Mouse (Mus musculus): ENCODE measurements around the gene Oasl2. TPM values are rescaled to one million over a fixed set of nuclear protein-coding genes. Genes with fewer than 3 reads are reported as not detected.

The Oasl2 gene
- polyA plus RNA-seq, 1 experiment, result 2.1 TPM

DNA sequence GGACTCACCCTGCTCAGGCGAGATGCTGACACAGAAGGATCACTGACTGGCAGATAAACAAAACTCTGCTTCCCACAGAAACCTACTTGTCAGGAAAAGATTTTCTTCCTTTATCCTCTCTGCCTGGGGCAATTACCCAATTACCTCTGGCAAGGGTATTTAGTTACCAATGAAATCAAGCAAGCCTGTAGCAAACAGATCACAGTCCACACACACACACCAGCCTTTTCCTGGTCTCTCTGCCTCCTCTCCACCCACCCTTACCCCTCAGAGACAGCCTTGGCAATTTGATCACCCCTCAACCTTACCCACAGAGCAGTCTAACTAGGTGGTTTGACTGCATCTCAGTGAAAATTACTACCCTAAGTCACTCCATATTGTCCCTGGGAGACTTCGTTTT is 7.7 kb upstream of the Oasl2 start:
- Histone ChIP-seq H3ac (ENCODE audit: control insufficient read depth, insufficient read length) (no peak overlapping the region), H3K4me3 (no peak overlapping the region), H3K36me3 (ENCODE audit: control insufficient read depth, insufficient read depth) (no peaks in the 10 kb centered on the region), H3K4me2 (ENCODE audit: low read depth) (no peak overlapping the region), H3K79me2 (ENCODE audit: control insufficient read depth, insufficient read depth) (no peaks in the 10 kb centered on the region), H3K27me3 (ENCODE audit: control insufficient read depth, insufficient read depth, insufficient read length) (no peaks in the 10 kb centered on the region)
- TF ChIP-seq USF1 (IDR thresholded peaks at IDR 0.05; ENCODE audit: low read depth), result no peak
- TF ChIP-seq MAX (IDR thresholded peaks at IDR 0.05; ENCODE audit: low read depth), result no peak
- TF ChIP-seq TCF3 (IDR thresholded peaks at IDR 0.05; ENCODE audit: insufficient read length, low read depth), result no peak
- no peak for TF ChIP-seq TCF12 (IDR thresholded peaks at IDR 0.05; ENCODE audit: insufficient read depth, poor library complexity, severe bottlenecking)
- TF ChIP-seq POLR2A (IDR thresholded peaks at IDR 0.05; ENCODE audit: insufficient read length, low read depth), result no peak
- TF ChIP-seq POLR2AphosphoS2 (IDR thresholded peaks at IDR 0.05; ENCODE audit: insufficient read length, low read depth), result no peak
- TF ChIP-seq REST (IDR thresholded peaks at IDR 0.05; ENCODE audit: insufficient read depth, insufficient read length), result no peak

GRCm38 (mm10) chr5:114895542-114895941 is 1.2 kb upstream of the Oasl2 start:
- Histone ChIP-seq H3K27me3 (ENCODE audit: control insufficient read depth, insufficient read depth, insufficient read length) (no peaks in the 10 kb centered on the region), H3K79me2 (ENCODE audit: control insufficient read depth, insufficient read depth) (no peaks in the 10 kb centered on the region), H3K36me3 (ENCODE audit: control insufficient read depth, insufficient read depth) (no peaks in the 10 kb centered on the region), H3ac (ENCODE audit: control insufficient read depth, insufficient read length) (no peak overlapping the region), H3K4me2 (ENCODE audit: low read depth) (no peak overlapping the region), H3K4me3 (no peak overlapping the region)
- no peak for TF ChIP-seq MYOD1 (IDR thresholded peaks at IDR 0.05; ENCODE audit: control insufficient read depth in 1 of 3, insufficient read length in 2 of 3, low read depth in 2 of 3)
- TF ChIP-seq USF1 (IDR thresholded peaks at IDR 0.05; ENCODE audit: low read depth), result no peak
- no peak for TF ChIP-seq TCF12 (IDR thresholded peaks at IDR 0.05; ENCODE audit: insufficient read depth, poor library complexity, severe bottlenecking)
- TF ChIP-seq MYOG (IDR thresholded peaks at IDR 0.05; ENCODE audit: control insufficient read depth in 1 of 3, insufficient read depth in 1 of 3, insufficient read length in 2 of 3, low read depth in 2 of 3), result no peak
- TF ChIP-seq REST (IDR thresholded peaks at IDR 0.05; ENCODE audit: insufficient read depth, insufficient read length), result no peak
- no peak for TF ChIP-seq E2F4 (IDR thresholded peaks at IDR 0.05; ENCODE audit: insufficient read depth)
- TF ChIP-seq POLR2AphosphoS2 (IDR thresholded peaks at IDR 0.05; ENCODE audit: insufficient read length, low read depth), result no peak
- TF ChIP-seq MAX (IDR thresholded peaks at IDR 0.05; ENCODE audit: low read depth), result no peak
- no peak for TF ChIP-seq TCF3 (IDR thresholded peaks at IDR 0.05; ENCODE audit: insufficient read length, low read depth)
- TF ChIP-seq CEBPB (IDR thresholded peaks at IDR 0.05; ENCODE audit: insufficient read depth, poor library complexity, severe bottlenecking), result no peak
- no peak for TF ChIP-seq POLR2A (IDR thresholded peaks at IDR 0.05; ENCODE audit: insufficient read length, low read depth)

DNA sequence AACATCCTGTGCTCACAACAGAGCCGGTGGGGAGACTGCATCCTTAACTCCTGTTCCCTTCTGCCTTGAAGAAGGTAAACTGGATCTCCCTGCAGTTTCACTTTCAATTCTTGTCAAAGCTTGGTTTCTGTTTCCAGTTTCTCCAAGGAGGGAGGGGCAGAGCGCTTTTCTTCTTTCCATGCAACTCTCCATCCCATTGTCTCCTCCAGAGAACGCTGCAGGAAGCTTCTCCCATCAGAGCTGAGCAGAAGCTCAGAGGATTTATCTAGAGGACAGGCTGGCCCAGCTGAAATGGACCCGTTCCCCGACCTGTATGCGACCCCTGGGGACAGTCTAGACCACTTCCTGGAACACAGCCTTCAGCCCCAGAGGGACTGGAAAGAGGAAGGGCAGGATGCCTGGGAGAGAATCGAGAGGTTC is 648 bp downstream of the Oasl2 start:
- Histone ChIP-seq H3K36me3 (ENCODE audit: control insufficient read depth, insufficient read depth) (no peaks in the 10 kb centered on the region), H3K4me3 (peak overlapping the region; percentile 6)
- no peak for TF ChIP-seq TCF3 (IDR thresholded peaks at IDR 0.05; ENCODE audit: insufficient read length, low read depth)
- TF ChIP-seq POLR2AphosphoS2 (IDR thresholded peaks at IDR 0.05; ENCODE audit: insufficient read length, low read depth), result no peak
- no peak for TF ChIP-seq REST (IDR thresholded peaks at IDR 0.05; ENCODE audit: insufficient read depth, insufficient read length)
- TF ChIP-seq MAX (IDR thresholded peaks at IDR 0.05; ENCODE audit: low read depth), result no peak
- no peak for TF ChIP-seq MYOD1 (IDR thresholded peaks at IDR 0.05; ENCODE audit: control insufficient read depth in 1 of 3, insufficient read length in 2 of 3, low read depth in 2 of 3)

DNA sequence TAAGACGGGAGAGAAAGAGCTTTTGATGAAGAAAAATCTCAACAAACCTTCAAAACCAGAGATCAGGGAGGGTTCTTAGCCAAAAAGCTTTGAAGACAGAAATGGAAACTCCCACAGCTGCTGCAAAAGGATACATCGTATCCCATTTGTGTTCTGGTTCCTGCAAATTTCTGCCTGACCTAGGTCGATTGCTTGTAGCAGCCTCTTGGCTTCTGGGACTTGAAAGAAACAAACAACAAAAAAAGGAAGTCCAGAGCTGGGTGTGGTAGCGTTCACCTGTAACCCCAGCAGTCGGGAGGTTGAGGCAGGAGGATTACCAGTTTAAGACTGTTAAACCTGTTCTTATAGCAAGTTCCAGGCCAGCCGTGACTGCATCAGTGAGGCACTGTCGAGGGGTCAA is 2.1 kb downstream of the Oasl2 start:
- TF ChIP-seq MYOG (IDR thresholded peaks at IDR 0.05; ENCODE audit: control insufficient read depth in 1 of 3, insufficient read depth in 1 of 3, insufficient read length in 2 of 3, low read depth in 2 of 3) (no peak), REST (IDR thresholded peaks at IDR 0.05; ENCODE audit: insufficient read depth, insufficient read length) (no peak), POLR2A (IDR thresholded peaks at IDR 0.05; ENCODE audit: insufficient read length, low read depth) (no peak), USF1 (IDR thresholded peaks at IDR 0.05; ENCODE audit: low read depth) (no peak), TCF3 (IDR thresholded peaks at IDR 0.05; ENCODE audit: insufficient read length, low read depth) (no peak), TCF12 (IDR thresholded peaks at IDR 0.05; ENCODE audit: insufficient read depth, poor library complexity, severe bottlenecking) (no peak)
- Histone ChIP-seq H3K27me3 (ENCODE audit: control insufficient read depth, insufficient read depth, insufficient read length) (no peaks in the 10 kb centered on the region), H3K4me2 (ENCODE audit: low read depth) (no peak overlapping the region), H3K79me2 (ENCODE audit: control insufficient read depth, insufficient read depth) (no peaks in the 10 kb centered on the region), H3ac (ENCODE audit: control insufficient read depth, insufficient read length) (no peak overlapping the region), H3K36me3 (ENCODE audit: control insufficient read depth, insufficient read depth) (no peaks in the 10 kb centered on the region), H3K4me3 (no peak overlapping the region)

More for the DNA sequence above, 648 bp downstream of the Oasl2 start:
- H3ac ChIP-seq (ENCODE audit: control insufficient read depth, insufficient read length), result no peak overlapping the region
- no peaks in the 10 kb centered on the region for H3K27me3 ChIP-seq (ENCODE audit: control insufficient read depth, insufficient read depth, insufficient read length)
- no peaks in the 10 kb centered on the region for H3K79me2 ChIP-seq (ENCODE audit: control insufficient read depth, insufficient read depth)
- H3K4me2 ChIP-seq (ENCODE audit: low read depth), result peak overlapping the region; percentile 72

- TF ChIP-seq SRF (IDR thresholded peaks at IDR 0.05; ENCODE audit: control insufficient read depth, insufficient read length, low read depth) (no peak), CEBPB (IDR thresholded peaks at IDR 0.05; ENCODE audit: insufficient read depth, poor library complexity, severe bottlenecking) (no peak), MYOG (IDR thresholded peaks at IDR 0.05; ENCODE audit: control insufficient read depth in 1 of 3, insufficient read depth in 1 of 3, insufficient read length in 2 of 3, low read depth in 2 of 3) (no peak), POLR2A (IDR thresholded peaks at IDR 0.05; ENCODE audit: insufficient read length, low read depth) (no peak), REST (IDR thresholded peaks at IDR 0.05; ENCODE audit: insufficient read depth, insufficient read length) (no peak), POLR2AphosphoS2 (IDR thresholded peaks at IDR 0.05; ENCODE audit: insufficient read length, low read depth) (no peak), MAX (IDR thresholded peaks at IDR 0.05; ENCODE audit: low read depth) (no peak), MYOD1 (IDR thresholded peaks at IDR 0.05; ENCODE audit: control insufficient read depth in 1 of 3, insufficient read length in 2 of 3, low read depth in 2 of 3) (no peak), TCF3 (IDR thresholded peaks at IDR 0.05; ENCODE audit: insufficient read length, low read depth) (no peak), E2F4 (IDR thresholded peaks at IDR 0.05; ENCODE audit: insufficient read depth) (no peak), TCF12 (IDR thresholded peaks at IDR 0.05; ENCODE audit: insufficient read depth, poor library complexity, severe bottlenecking) (no peak), USF1 (IDR thresholded peaks at IDR 0.05; ENCODE audit: low read depth) (no peak)
- Histone ChIP-seq H3K79me2 (ENCODE audit: control insufficient read depth, insufficient read depth) (no peaks in the 10 kb centered on the region), H3K4me3 (no peak overlapping the region), H3K4me2 (ENCODE audit: low read depth) (no peak overlapping the region), H3K27me3 (ENCODE audit: control insufficient read depth, insufficient read depth, insufficient read length) (no peaks in the 10 kb centered on the region), H3K36me3 (ENCODE audit: control insufficient read depth, insufficient read depth) (no peaks in the 10 kb centered on the region), H3ac (ENCODE audit: control insufficient read depth, insufficient read length) (no peak overlapping the region)
Measured at GRCm38 (mm10) chr5:114902413-114902812, 5.7 kb downstream of the Oasl2 start.
